Mouse (Mus musculus): ENCODE measurements at regions not wholly inside any gene's neighbourhood (a gene's known extent, or its start where the extent isn't known, plus 50 kb on each side); places are given as distances from the start of the nearest gene placed in this dataset.

DNA sequence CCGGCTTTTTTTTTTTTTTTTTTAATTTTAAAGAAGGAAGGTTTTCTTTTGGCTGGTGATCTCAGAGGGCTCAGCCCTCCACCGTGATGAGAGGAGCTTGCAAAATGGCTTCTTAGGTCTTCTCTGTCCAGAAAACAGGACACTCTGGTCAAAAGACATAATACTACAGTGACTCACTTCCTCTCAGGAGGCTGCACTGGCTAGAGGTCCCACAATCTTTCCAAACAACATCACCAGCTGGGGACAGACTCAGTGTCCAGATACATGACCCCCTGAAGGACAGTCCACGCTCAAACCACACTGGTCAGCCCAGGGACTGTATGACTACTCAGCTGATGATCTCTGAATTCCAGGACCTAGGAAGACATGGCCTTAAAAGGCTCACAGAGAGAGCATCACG is 61.5 kb upstream of the Larp1 start:
- H3K4me3 ChIP-seq (ENCODE audit: insufficient read depth, low read length) = no peak overlapping the region
- TF ChIP-seq CTCF (IDR thresholded peaks at IDR 0.05; ENCODE audit: borderline replicate concordance, insufficient read depth, low read length) (no peak), POLR2A (IDR thresholded peaks at IDR 0.05; ENCODE audit: low read depth, low read length) (no peak)
- no peak overlapping the region for H3K27ac ChIP-seq (ENCODE audit: insufficient read depth, low read length)

DNA sequence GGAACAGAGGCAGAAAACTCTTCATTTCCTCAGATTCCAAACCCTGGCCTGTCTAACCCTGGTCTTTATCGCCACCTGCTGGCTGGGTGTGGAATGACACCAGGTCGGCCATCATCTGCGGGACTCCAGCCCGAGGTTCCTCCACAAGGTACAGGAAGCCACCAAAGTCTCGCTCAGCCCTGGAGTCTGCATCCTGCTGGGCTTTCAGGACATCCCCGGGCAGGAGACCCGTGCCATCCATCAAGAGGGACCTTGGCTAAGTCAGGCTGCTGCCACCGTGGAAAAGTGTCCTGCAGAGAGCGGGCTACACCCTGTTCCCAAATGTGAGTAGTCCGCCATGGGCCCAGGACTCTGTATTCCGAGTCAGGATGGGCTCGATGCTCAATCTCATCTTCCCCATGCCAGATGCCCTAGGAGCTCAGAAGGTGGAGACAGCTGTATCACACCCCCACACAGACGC is 74.4 kb upstream of the Larp1 start:
- TF ChIP-seq POLR2A (IDR thresholded peaks at IDR 0.05; ENCODE audit: low read depth, low read length) (no peak), CTCF (IDR thresholded peaks at IDR 0.05; ENCODE audit: borderline replicate concordance, insufficient read depth, low read length) (peak; percentile 89)
- Histone ChIP-seq H3K4me3 (ENCODE audit: insufficient read depth, low read length) (no peak overlapping the region), H3K4me1 (ENCODE audit: control insufficient read depth, insufficient read depth, low read length) (no peaks in the 10 kb centered on the region), H3K27ac (ENCODE audit: insufficient read depth, low read length) (no peak overlapping the region)

More for the DNA sequence above, 61.5 kb upstream of the Larp1 start:
- H3K4me1 ChIP-seq (ENCODE audit: control insufficient read depth, insufficient read depth, low read length) = no peaks in the 10 kb centered on the region

DNA sequence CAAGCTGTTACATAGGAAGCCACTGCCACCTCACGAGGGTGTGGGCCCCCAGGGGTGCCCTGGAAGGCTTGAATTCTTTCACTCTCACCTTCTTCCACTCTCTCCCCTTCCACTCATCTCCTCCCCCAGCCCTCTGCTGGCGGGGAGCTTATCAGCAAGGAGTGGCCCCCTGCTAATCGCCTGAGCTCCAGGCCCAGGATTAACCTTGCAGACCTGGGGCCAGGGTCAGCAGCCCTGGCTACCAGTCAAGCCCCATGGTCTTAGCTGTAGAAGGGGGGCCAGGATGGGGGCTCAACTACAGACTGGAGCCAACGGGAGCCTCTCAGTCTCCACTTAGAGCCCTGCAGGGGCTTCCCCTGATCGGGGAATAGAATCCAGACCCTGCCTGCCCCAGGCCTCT is 75.8 kb upstream of the Larp1 start:
- no peak overlapping the region for H3K27ac ChIP-seq (ENCODE audit: insufficient read depth, low read length)
- no peak overlapping the region for H3K4me3 ChIP-seq (ENCODE audit: insufficient read depth, low read length)
- TF ChIP-seq POLR2A (IDR thresholded peaks at IDR 0.05; ENCODE audit: low read depth, low read length) (no peak), CTCF (IDR thresholded peaks at IDR 0.05; ENCODE audit: borderline replicate concordance, insufficient read depth, low read length) (no peak)
- H3K4me1 ChIP-seq (ENCODE audit: control insufficient read depth, insufficient read depth, low read length) = no peaks in the 10 kb centered on the region

DNA sequence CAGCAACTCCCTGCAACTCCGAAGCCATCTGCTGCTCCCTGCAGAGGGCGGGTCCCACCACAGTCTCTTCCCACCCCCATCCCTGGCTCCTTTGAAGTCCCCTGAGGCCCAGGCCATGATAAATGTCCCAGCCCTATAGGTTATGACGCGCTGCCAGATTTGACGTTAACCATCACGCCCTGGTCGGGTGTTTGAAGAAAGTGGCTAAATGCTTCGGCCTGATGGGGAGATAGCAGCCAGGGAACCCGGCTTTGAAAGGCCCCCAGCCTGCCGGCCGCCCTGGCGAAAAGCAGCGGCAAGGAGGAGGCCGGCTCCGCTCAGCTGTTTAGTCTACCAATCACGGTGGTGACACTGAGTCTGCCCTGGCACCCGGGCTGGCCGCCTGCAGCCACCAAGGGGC is 79.4 kb upstream of the Larp1 start:
- Histone ChIP-seq H3K27ac (ENCODE audit: insufficient read depth, low read length) (no peak overlapping the region), H3K4me3 (ENCODE audit: insufficient read depth, low read length) (no peak overlapping the region)
- no peak for TF ChIP-seq CTCF (IDR thresholded peaks at IDR 0.05; ENCODE audit: borderline replicate concordance, insufficient read depth, low read length)
- TF ChIP-seq POLR2A (IDR thresholded peaks at IDR 0.05; ENCODE audit: low read depth, low read length) = no peak

DNA sequence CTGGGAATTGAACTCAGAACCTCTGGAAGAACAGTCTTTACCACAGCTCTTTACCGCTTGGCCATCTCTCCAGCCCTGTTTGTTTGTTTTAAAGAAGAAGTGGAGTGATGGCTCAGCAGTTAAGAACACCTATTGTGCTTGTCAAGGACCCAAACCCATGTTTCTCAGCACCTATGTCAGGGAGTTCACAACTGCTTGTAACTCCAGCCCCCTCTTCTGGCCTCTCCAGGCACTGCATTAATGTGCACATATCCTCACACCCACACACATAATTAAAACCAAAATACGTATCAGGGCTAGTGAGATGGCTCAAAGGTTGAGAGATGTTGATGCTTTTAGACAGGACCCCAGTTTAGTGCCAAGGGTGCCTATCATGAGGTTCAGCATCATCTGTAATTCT is 87.6 kb upstream of the Hand1 start:
- H3K27ac ChIP-seq (ENCODE audit: insufficient read depth, low read length) = no peak overlapping the region
- no peak for TF ChIP-seq CTCF (IDR thresholded peaks at IDR 0.05; ENCODE audit: borderline replicate concordance, insufficient read depth, low read length)
- no peak for TF ChIP-seq POLR2A (IDR thresholded peaks at IDR 0.05; ENCODE audit: low read depth, low read length)
- H3K4me3 ChIP-seq (ENCODE audit: insufficient read depth, low read length) = no peak overlapping the region
- peaks cover 4% of the 10 kb centered on the region for H3K4me1 ChIP-seq (ENCODE audit: control insufficient read depth, insufficient read depth, low read length)

More for the DNA sequence above, 79.4 kb upstream of the Larp1 start:
- H3K4me1 ChIP-seq (ENCODE audit: control insufficient read depth, insufficient read depth, low read length) = no peaks in the 10 kb centered on the region

DNA sequence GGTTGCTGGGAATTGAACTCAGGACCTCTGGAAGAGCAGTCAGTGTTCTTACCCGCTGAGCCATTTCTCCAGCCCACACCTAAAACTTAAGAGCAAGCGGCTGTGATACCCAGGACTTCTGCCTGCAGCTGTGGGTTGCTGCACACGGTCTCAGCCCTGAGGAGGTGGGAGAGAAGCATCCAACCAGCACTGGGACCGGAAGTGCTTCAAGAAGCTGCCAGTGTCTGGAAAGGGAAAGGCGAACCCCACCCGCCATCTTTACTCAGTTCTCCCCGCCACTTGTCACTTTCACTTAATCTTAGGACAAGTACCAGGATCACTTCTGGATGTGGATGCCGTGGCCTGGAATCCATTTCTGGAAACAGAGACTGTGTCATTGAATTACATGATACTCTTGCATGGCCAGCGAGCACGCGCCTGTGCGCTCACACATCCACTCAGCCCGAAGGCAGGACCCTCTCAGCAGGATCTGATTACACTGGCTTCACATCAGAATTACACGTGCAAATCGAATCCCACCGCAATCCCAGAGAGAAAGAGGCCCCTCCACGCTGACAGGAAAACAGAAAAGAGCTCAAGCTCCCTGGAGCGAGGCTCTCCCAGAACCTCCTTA is 85.9 kb upstream of the Hand1 start:
- no peak overlapping the region for H3K4me3 ChIP-seq (ENCODE audit: insufficient read depth, low read length)
- TF ChIP-seq POLR2A (IDR thresholded peaks at IDR 0.05; ENCODE audit: low read depth, low read length) = no peak
- TF ChIP-seq CTCF (IDR thresholded peaks at IDR 0.05; ENCODE audit: borderline replicate concordance, insufficient read depth, low read length) = no peak
- no peak overlapping the region for H3K27ac ChIP-seq (ENCODE audit: insufficient read depth, low read length)
- peaks cover 12% of the 10 kb centered on the region for H3K4me1 ChIP-seq (ENCODE audit: control insufficient read depth, insufficient read depth, low read length)

DNA sequence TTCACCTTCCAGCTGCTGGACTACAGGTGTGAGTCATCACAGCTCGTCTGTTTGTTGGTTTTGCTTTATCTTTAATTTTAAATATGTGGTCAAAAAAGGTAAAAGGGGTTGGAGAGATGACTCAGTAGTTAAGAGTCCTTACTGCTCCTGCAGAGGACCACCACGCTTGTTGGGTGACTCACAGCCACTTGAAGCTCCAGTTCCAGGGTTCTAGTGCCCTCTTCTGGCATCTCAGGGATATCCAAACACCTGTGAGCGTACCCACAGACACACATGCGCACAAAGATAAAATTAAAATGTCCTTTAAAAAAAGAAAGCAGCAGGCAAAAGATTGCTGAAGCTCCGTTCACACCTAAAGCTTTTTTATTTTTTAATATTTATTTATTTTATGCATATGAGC is 85.4 kb upstream of the Hand1 start:
- TF ChIP-seq POLR2A (IDR thresholded peaks at IDR 0.05; ENCODE audit: low read depth, low read length) (no peak), CTCF (IDR thresholded peaks at IDR 0.05; ENCODE audit: borderline replicate concordance, insufficient read depth, low read length) (no peak)

DNA sequence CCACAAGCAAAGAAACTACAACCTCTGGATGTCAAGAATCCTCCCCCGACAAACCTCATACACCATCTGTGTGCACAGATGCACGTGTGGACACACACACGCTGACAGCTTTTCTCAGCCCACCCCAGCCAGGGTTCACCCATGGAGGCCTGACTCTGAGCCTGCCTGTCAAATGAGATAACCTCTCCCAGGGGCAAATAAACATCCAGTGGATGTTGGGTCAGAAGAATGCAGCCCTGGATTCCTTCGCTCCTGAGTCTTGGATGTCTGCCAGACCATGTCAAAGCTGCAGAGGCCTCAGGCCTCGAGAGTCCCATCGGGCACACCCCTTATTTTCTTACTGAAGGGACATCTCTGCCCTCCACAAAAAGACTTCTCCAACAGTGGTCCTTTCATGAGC is 83.4 kb upstream of the Hand1 start:
- TF ChIP-seq CTCF (IDR thresholded peaks at IDR 0.05; ENCODE audit: borderline replicate concordance, insufficient read depth, low read length) (no peak), POLR2A (IDR thresholded peaks at IDR 0.05; ENCODE audit: low read depth, low read length) (no peak)
- peaks cover 22% of the 10 kb centered on the region for H3K4me1 ChIP-seq (ENCODE audit: control insufficient read depth, insufficient read depth, low read length)
- no peak overlapping the region for H3K27ac ChIP-seq (ENCODE audit: insufficient read depth, low read length)
- H3K4me3 ChIP-seq (ENCODE audit: insufficient read depth, low read length) = no peak overlapping the region

More for the DNA sequence above, 85.4 kb upstream of the Hand1 start:
- Histone ChIP-seq H3K4me3 (ENCODE audit: insufficient read depth, low read length) (no peak overlapping the region), H3K27ac (ENCODE audit: insufficient read depth, low read length) (no peak overlapping the region), H3K4me1 (ENCODE audit: control insufficient read depth, insufficient read depth, low read length) (peaks cover 18% of the 10 kb centered on the region)

DNA sequence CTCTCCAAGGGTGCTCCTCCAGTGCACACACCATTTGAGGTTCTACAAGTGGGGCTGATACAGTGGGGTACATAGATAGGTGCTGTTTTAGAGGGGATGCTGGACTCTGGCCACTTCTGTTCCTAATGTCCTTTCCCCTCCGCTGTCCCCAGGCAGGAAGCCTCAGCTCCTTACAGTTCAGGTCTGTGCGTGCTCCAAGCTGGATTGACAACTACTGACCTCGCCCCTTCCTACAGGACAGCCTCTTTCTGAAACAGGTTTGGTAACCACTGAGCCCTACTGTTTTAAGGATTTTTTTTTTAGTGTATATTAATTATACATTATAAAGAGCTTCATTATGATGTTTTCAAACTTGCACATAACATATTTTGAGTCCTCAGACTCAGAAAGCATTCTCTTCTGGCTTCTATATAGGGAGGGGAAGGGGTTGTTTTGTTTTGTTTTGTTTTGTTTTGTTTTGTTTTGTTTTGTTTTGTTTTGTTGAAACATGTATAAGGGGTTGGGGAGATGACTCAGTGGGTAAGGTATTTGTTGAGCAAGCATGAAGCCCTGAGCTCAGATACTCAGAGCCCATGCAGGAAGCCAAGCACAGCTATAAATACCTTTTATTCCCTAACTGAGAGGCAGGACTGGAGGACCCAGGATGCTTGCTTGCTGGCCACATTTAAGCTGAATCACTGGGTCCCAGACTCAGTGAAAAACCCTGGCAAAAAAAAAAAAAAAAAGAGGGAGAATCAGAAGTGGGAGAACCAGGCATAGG is 81.4 kb upstream of the Hand1 start:
- H3K27ac ChIP-seq (ENCODE audit: insufficient read depth, low read length) = no peak overlapping the region
- no peak overlapping the region for H3K4me3 ChIP-seq (ENCODE audit: insufficient read depth, low read length)
- H3K4me1 ChIP-seq (ENCODE audit: control insufficient read depth, insufficient read depth, low read length) = peaks cover 22% of the 10 kb centered on the region
- TF ChIP-seq CTCF (IDR thresholded peaks at IDR 0.05; ENCODE audit: borderline replicate concordance, insufficient read depth, low read length) = no peak
- no peak for TF ChIP-seq POLR2A (IDR thresholded peaks at IDR 0.05; ENCODE audit: low read depth, low read length)

DNA sequence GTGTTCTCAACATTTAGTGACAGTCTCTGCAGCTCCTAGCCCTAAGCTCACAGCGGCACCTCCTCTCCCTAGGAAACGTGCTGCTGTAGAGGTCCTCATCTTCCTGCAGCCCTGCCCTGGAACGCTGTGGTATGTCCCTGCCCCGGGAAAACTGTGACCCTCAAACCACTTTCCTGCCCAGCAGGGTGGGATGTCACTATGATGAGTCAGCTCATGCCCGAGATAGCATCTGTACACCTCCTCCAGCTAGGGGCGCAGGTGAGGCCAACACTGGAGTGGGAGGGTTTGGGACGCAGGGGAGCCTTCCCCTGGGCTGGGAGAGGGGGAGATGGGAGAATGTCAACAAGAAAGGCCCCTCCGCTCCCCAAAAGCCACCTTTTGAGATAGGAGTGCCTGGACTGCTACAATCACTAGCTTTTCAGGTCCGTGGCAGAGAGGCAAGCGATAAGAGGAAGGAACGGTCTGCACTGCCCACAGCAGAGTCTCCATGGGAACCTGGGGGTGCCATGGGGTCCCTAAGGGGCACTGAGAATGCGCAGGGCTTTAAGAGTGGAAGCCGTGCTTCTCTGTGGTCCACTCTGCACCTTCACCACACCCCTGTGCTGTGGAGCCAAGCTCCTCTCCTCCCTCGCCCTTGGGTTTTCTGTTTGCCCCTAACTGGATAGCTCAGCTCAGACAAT is 80.5 kb upstream of the Hand1 start:
- no peak overlapping the region for H3K27ac ChIP-seq (ENCODE audit: insufficient read depth, low read length)
- TF ChIP-seq CTCF (IDR thresholded peaks at IDR 0.05; ENCODE audit: borderline replicate concordance, insufficient read depth, low read length) (no peak), POLR2A (IDR thresholded peaks at IDR 0.05; ENCODE audit: low read depth, low read length) (no peak)
- H3K4me1 ChIP-seq (ENCODE audit: control insufficient read depth, insufficient read depth, low read length) = peaks cover 22% of the 10 kb centered on the region
- H3K4me3 ChIP-seq (ENCODE audit: insufficient read depth, low read length) = no peak overlapping the region

Data from embryonic fibroblast, embryonic 13.5 days (primary cell).